Mouse (Mus musculus): ENCODE data around the gene Tspyl3.

The Tspyl3 gene

DNA sequence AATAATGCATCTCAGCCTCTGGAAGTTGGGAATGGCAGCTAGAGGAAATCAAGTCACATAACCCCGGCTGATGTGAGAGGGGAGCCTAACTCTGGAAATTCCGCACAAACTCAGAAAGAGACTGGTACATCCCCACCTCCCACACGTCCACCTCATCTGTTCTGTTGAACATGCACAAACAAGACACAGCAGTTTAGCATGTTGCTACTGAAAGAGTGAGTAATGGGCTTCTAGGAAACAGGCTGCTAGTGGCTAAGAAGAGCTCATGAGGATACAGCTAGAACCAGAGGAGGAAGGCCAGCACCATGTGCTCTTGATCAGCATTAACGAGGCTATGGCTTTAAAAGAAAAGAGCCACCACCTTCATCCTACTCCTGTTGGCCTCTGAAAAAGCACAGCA lies 12.7 kb upstream of the Tspyl3 start:
- in situ Hi-C loops (cut with MboI; ENCODE audit: low pct_unique_long_range_greater_than_20kb in 1 of 2, low sequenced_read_pairs in 2 of 2, unreplicated experiment in 1 of 2), result no loop called here

DNA sequence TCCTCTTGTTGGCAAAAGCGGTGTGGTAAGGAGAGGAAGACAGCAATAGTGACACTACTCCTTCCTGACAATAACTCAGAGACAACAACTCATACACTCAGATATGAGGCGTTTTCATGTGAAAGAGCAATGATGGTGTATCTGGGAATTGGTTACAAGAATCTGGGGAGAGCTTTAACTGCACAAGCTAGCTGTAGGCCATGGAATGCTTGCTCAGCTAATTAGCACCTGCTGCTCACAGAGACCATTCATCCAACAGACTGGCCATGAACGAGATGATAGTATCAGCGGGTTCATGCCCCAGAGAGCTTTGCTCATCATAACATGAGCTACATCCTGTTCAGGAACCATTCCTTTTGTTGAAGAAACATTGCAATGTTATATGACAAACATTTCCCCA lies 12.0 kb upstream of the Tspyl3 start:
- in situ Hi-C loops (cut with MboI; ENCODE audit: low pct_unique_long_range_greater_than_20kb in 1 of 2, low sequenced_read_pairs in 2 of 2, unreplicated experiment in 1 of 2), result no loop called here

DNA sequence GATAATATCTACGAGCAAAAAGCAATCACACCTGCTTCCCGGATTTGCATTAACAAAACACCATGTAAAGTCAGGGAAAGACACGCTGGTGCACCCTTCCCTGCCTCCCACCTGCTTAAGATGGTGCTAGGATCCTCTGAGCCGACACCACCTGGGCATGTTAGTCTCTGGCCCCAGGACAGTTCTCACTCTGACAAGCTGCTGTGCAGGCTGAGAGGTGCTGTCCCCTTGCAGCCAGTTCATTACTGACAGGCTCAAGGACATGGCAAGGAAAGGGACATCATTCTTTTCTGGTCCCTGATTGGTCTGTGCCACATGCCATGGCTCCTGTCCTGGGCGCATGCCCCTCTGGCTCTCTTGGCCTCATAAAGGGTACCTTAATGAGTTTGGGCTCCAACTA lies 3.3 kb upstream of the Tspyl3 start:
- in situ Hi-C loops (cut with MboI; ENCODE audit: low pct_unique_long_range_greater_than_20kb in 1 of 2, low sequenced_read_pairs in 2 of 2, unreplicated experiment in 1 of 2), result no loop called here

DNA sequence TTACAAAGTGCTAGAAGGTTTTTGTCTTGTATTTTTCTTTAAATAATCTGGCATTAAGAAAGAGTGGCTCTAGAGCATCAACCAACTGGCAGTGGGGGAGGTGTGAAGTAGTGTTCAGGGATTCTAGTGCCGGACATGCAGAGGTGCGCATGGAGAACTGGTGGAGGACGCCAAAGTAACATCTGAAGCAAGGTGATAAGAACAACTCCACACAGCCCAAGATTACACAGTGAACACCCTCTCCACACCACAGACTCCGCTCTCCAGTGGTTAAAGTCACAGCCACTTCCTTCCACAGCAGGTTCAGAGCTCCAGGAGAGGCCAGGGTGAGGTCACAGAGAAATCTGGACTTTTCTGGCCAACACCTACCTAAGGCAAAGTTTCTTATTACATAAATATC lies 2.7 kb upstream of the Tspyl3 start:
- in situ Hi-C loops (cut with MboI; ENCODE audit: low pct_unique_long_range_greater_than_20kb in 1 of 2, low sequenced_read_pairs in 2 of 2, unreplicated experiment in 1 of 2), result no loop called here

DNA sequence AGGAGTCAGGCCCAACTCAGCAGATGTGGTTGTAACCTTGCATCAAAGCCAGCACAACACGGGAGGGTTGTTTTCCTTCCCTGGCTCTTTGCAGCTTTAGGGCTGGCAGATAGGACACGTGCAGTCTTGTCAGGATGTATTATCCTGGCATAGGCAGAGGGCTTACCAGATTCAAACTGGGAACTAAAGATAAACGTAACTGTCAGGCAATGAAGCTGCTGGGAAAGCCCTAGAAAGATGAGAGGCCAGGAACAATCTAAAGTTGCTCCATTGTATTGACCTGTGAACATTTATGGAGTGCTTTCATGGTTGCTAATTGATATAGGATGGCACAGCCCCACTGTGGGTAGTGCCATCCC lies 333 bp upstream of the Tspyl3 start:
- in situ Hi-C loops (cut with MboI; ENCODE audit: low pct_unique_long_range_greater_than_20kb in 1 of 2, low sequenced_read_pairs in 2 of 2, unreplicated experiment in 1 of 2), result no loop called here

DNA sequence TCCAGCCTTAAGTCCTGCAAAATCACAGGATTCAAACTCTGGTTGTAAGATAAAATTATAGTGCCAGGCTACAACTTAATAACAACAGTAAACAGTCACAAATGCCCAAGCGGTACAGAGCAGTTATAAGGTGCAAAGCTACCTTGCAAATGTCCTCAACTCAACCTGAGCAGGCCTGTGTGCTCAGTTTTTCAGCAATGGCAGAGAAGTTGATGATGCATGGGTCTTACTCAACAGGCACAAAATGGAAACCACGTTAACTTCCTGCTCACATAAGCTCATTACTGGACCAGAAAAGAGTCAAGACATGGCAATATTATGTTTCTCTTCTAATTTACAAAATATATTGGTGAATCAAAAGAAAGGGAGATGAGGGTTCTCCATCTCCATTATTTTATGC lies 2.7 kb downstream of the Tspyl3 start:
- in situ Hi-C loops (cut with MboI; ENCODE audit: low pct_unique_long_range_greater_than_20kb in 1 of 2, low sequenced_read_pairs in 2 of 2, unreplicated experiment in 1 of 2), result no loop called here

DNA sequence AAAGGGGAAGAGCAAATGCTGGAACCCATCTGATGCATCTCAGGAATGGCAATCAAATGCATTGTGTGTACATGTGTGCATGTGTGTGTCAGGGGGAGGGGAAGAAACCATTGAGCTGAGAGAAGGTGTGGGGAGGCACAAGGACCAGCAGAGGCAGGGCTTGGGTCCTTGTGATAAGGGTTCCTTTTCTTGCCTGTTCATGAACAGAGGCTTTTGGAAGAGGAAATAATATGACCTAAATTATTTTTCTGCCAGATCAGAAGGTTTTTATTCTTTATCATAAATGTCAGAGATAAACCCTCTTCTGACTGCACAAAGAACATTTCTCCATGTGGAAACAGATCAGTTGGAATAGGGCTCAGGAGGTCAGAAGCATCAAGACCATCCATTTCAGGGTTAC lies 3.1 kb downstream of the Tspyl3 start:
- in situ Hi-C loops (cut with MboI; ENCODE audit: low pct_unique_long_range_greater_than_20kb in 1 of 2, low sequenced_read_pairs in 2 of 2, unreplicated experiment in 1 of 2), result no loop called here

DNA sequence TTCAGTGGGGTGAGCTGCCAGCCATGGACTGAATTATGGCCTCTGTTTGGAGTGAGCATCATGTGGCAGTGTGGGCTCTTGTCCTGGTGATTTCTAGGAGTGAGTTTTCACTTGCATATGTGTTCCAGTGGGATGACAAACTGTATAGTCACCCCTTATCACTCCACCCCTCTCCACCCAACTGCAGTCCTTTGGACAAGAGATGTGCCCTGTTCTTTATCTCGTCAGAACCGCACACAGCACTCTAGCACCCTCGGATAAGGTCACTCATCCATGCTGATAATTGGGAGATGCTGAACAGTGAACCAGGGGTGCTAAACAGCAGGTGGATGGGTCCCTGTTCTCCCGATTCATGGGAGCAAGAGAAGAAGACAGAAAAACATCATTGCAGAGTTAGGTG lies 3.6 kb downstream of the Tspyl3 start:
- in situ Hi-C loops (cut with MboI; ENCODE audit: low pct_unique_long_range_greater_than_20kb in 1 of 2, low sequenced_read_pairs in 2 of 2, unreplicated experiment in 1 of 2), result no loop called here

DNA sequence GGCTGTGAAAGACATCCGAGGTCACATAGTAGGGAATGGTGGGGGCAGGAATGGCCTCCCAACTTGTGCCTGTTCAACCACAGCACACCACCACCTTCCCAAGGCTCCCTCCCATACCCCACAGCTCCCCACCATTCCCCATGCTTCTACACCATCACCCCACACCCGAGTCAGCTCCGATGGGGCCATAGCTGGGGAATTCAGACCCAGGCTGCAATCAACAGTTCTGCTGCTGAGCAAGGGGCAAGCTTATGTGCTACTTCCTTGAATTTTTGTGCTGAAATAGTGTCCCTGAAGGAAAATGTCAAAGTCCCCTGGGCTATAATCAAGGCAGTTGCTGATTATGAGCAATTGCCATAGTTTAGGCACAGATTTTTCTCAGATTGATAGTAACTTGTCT lies 6.7 kb downstream of the Tspyl3 start:
- in situ Hi-C loops (cut with MboI; ENCODE audit: low pct_unique_long_range_greater_than_20kb in 1 of 2, low sequenced_read_pairs in 2 of 2, unreplicated experiment in 1 of 2), result no loop called here

DNA sequence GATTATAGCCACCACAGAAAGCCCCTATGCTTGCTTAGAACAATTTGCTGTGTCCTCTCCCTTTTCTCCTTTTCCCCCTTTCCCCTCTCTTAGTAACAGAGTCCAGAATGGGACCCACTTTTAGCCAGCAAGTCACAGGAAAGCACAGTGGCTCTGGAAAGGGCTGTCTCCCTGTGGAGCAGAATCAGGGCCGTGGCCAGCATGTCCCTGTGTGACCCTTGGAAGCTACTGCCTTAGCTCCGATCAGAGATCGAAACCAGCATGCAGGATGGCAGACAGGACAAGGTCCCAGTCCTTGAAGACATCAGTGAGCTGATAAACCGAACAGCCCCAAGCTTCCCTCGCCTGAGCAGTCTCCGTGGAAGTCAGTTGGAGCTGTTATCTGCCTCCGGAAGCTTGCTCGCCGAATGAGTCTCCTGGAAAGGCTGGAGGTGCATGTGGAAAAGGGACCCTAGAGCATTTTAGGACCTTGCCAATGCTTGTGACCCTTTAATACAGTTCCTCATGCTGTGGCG lies 7.4 kb downstream of the Tspyl3 start:
- in situ Hi-C loops (cut with MboI; ENCODE audit: low pct_unique_long_range_greater_than_20kb in 1 of 2, low sequenced_read_pairs in 2 of 2, unreplicated experiment in 1 of 2), result no loop called here

DNA sequence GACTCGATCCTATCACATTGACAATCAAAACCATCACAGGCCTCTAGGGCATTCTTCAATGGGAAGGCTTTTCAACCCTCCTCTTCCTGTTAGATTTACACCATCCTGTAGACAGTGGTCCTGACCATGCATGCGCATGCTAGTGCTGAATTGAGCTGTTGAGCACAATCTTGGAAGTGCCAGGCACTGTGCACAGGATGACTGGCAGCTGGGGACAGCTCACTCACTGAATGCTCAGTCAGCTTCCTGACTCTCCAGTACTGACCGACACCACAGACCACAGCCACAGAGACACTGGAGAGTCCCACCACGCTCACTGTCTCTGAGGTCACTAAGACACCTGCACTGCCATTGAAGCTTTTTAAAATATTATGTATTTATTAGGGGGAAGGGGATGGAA lies 9.8 kb downstream of the Tspyl3 start:
- in situ Hi-C loops (cut with MboI; ENCODE audit: low pct_unique_long_range_greater_than_20kb in 1 of 2, low sequenced_read_pairs in 2 of 2, unreplicated experiment in 1 of 2), result no loop called here

DNA sequence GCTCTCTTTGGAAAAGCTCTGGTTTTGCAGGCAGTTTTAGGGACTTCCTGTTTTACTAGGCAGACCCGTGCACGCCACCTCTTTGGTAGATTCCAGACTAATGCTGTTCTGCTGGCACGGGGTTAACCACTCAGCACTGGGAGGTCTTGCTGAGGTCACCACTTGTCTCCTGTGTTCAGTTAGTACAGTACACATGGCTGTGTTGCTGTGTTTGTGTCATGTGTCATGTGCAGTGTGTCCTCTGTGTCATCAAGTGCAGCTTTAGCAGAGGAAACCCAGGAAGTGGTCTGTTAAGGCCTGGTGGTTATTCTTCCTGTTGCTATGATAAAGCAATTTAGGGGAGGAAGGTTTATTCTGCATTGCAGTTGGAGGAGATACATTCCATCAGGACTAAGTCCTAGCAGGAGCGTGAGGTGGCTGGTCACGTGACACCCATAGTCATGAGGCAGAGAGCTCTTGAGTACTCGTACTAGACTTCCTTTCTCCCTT lies 10.4 kb downstream of the Tspyl3 start:
- in situ Hi-C loops (cut with MboI; ENCODE audit: low pct_unique_long_range_greater_than_20kb in 1 of 2, low sequenced_read_pairs in 2 of 2, unreplicated experiment in 1 of 2), result no loop called here

DNA sequence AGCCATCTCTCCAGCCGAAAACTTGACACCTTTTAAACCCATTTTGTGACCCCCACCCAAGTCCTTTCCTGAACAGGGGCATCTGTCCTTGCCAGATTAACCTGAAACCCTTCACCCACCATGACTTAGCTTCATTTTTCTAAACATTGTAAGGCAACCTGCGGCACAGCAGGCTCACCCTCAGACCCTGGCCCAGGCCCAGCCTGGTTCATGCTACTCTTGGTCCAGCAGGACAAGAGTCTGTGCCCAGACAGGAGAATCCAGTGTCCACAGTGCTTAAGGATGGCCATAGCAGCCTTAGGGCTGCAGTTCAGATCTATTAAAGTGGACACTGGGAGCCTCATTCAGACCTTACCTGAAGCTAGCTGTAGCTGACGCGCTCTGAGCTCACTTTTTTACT lies 11.9 kb downstream of the Tspyl3 start:
- in situ Hi-C loops (cut with MboI; ENCODE audit: low pct_unique_long_range_greater_than_20kb in 1 of 2, low sequenced_read_pairs in 2 of 2, unreplicated experiment in 1 of 2), result no loop called here

DNA sequence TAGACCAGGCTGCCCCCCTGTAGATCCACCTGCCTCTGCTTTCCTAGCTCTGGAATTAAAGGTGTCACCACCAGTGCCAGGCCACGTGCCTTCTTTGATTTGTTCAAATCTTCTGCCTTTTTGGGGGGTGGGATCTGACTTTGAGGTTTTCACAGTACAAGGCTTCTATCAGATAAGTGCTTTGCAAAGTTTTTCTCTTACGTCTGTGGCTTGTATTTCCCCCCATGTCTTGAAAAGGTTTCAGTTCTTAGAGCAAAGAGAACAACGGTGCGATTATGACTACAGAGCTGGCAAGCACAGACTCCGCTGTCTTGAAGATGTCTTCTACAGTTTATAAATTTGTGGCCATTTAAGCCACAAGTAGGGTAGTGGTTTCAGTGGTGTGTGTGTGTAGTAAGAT lies 13.8 kb downstream of the Tspyl3 start:
- in situ Hi-C loops (cut with MboI; ENCODE audit: low pct_unique_long_range_greater_than_20kb in 1 of 2, low sequenced_read_pairs in 2 of 2, unreplicated experiment in 1 of 2), result no loop called here

DNA sequence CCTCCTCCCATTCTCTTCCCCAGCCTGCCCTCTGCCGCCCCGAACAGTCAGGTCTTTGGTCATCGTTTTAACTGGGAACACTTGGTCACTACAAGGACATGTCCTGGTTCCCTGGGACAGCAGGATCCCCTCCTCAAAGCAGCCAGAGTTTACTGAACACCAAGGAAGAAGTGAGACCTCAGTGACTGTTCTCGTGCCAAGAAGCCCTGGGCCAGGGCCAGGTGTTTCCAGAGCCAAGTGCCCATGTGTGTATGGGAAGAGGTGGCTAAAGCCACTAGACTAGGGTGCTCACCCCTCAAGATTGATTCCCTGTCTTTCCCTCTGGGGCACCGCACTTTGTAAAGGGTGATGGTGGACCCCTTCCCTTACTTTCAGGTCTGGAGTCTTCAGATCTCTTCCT lies 16.0 kb downstream of the Tspyl3 start:
- in situ Hi-C loops (cut with MboI; ENCODE audit: low pct_unique_long_range_greater_than_20kb in 1 of 2, low sequenced_read_pairs in 2 of 2, unreplicated experiment in 1 of 2), result no loop called here

DNA sequence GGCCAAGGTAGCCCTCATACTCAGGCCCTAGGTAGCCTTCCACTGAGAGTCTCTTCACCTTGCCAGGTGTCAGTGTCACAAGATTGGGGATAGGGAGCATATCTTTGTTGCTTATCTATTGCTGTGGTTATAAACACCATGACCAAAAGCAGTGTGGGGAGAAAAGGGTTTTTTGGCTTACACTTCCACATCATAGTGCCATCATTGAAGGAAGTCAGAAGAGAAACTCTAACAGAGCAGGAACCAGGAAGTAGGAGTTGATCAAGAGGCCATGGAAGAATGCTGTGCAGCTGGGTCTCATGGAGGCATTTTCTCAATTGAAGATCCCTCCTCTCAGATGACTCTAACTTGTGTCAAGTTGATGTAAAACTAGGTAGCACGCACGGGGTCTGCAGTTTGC lies 17.1 kb downstream of the Tspyl3 start:
- in situ Hi-C loops (cut with MboI; ENCODE audit: low pct_unique_long_range_greater_than_20kb in 1 of 2, low sequenced_read_pairs in 2 of 2, unreplicated experiment in 1 of 2), result no loop called here

DNA sequence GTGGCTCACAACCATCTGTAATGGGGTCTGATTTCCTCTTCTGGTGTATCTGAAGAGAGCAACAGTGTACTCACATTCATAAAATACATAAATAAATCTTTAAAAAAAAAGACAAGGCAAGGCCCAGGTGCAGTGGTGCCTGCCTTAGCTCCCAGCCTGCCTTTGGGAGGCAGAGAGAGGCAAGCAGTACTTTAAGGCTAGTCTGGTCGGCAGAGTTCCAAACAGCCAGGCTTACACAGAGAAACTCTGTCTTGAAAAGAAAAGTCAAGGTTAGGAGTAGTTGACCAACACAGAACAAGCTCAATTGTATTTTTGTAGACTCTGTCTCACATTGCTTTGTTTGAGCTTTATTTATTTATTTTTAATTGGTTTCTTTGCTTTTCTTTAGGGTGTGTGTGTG lies 22.5 kb downstream of the Tspyl3 start:
- in situ Hi-C loops (cut with MboI; ENCODE audit: low pct_unique_long_range_greater_than_20kb in 1 of 2, low sequenced_read_pairs in 2 of 2, unreplicated experiment in 1 of 2), result no loop called here

DNA sequence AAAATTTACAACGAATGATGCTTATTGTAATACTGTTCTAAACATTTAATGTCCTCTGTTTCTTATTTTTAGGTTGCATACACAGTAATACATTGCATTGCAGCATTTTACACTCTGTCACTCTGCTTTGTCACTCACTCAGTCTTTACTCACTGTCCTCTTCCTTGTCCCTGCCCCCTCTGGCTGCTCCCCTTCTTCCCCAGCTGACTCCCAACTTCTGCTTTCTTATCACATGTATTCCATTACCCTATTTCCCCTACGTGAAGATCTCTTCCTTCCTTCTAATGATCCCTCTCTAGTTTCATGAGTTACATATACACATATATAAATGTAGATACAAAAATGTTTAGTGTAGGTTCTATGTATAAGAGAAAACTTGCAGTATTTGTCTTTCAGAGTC lies 26.1 kb downstream of the Tspyl3 start:
- in situ Hi-C loops (cut with MboI; ENCODE audit: low pct_unique_long_range_greater_than_20kb in 1 of 2, low sequenced_read_pairs in 2 of 2, unreplicated experiment in 1 of 2), result no loop called here

DNA sequence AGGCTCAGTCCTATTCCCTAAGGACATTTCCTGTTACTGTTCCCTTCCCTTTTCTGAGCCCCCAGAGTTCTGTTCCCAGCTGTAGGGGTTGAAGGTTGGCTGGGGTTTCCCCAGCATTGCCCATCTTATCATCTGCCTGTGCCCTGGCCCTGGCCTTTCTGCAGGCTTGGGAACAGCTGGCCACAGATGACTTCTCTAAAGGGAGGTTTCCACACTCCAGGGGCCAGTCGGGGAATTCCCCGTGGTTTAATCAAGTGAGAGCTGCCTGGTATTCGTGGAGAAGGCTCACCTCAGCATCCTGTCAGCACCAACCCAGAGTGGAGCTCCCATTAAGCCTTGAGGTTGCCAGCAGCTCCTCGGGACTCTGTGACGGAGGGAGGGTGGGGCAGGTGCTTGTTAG lies 26.8 kb downstream of the Tspyl3 start:
- in situ Hi-C loops (cut with MboI; ENCODE audit: low pct_unique_long_range_greater_than_20kb in 1 of 2, low sequenced_read_pairs in 2 of 2, unreplicated experiment in 1 of 2), result no loop called here

DNA sequence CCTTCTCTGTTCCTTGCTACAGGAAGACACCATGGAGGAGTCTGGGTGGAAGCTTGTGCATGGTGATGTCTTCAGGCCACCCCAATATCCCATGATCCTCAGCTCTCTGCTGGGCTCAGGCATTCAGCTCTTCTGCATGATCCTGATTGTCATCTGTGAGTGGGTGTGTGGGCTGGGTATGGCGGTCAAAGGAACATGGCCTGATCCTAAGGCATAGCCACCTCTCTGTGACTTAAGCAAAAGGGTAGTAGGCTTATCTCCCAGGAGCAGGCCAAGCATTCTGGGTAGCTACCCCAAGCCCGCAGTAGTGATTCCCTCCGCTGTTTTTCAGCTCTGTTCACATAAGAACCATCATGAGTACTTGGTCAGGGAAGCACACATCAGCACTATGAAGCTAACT lies 31.0 kb downstream of the Tspyl3 start:
- in situ Hi-C loops (cut with MboI; ENCODE audit: low pct_unique_long_range_greater_than_20kb in 1 of 2, low sequenced_read_pairs in 2 of 2, unreplicated experiment in 1 of 2), result no loop called here

DNA sequence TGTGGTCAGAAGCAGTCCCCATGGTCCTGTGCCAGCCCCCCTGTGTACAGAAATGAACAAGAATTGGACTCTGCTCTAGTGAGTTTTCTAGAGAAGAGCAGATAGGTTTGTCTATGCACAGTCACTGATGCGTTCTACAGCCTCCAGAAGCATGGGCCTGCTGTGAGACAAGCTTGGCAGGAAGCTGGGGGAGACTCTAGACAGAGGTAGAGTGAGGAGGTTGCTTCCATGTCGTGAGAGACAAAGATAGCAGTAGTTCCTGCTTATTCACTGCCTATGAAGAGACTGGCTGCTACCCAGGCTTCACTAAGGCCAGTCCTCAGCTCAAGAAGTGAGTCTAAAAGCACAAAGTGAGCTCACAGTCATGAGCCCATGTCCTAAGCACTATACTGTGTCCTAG lies 34.0 kb downstream of the Tspyl3 start:
- in situ Hi-C loops (cut with MboI; ENCODE audit: low pct_unique_long_range_greater_than_20kb in 1 of 2, low sequenced_read_pairs in 2 of 2, unreplicated experiment in 1 of 2), result no loop called here

All from mouse embryonic stem cell (cell line).